Mouse (Mus musculus): ENCODE measurements at regions not wholly inside any gene's neighbourhood (a gene's known extent, or its start where the extent isn't known, plus 50 kb on each side); places are given as distances from the start of the nearest gene placed in this dataset.

- TF ChIP-seq CTCF (IDR thresholded peaks at IDR 0.05; ENCODE audit: extremely low read depth, insufficient read depth, low read length) (no peak), POLR2A (IDR thresholded peaks at IDR 0.05; ENCODE audit: extremely low read depth, insufficient read depth, low read length) (no peak)
Observed at GRCm38 (mm10) chr14:68305166-68305565, 988.9 kb downstream of the Synb start.

Measured in cortical plate, adult 2 months (tissue).